Mouse (Mus musculus): Measurements from ENCODE around the gene Marc2. TPM values are rescaled to one million over a fixed set of nuclear protein-coding genes. Genes with fewer than 3 reads are reported as not detected.

Marc2 gene
- polyA plus RNA-seq, 1 experiment, result 99.6 TPM

GRCm38 (mm10) chr1:184882281-184883268 is 36.3 kb upstream of the Marc2 start, which contains the start of gene C130074G19Rik:
TSS of gene C130074G19Rik (minus strand) at chr1:184883218.
- Histone ChIP-seq H3K36me3 (ENCODE audit: control insufficient read depth, insufficient read depth) (no peaks in the 10 kb centered on the region), H3K27me3 (ENCODE audit: control insufficient read depth, insufficient read depth, insufficient read length) (peaks cover 19% of the 10 kb centered on the region), H3K4me3 (no peak within 1 kb of the TSS), H3ac (ENCODE audit: control insufficient read depth, insufficient read length) (no peak within 1 kb of the TSS), H3K4me2 (ENCODE audit: low read depth) (no peak within 1 kb of the TSS), H3K79me2 (ENCODE audit: control insufficient read depth, insufficient read depth) (no peaks in the 10 kb centered on the region)
- TF ChIP-seq POLR2A (IDR thresholded peaks at IDR 0.05; ENCODE audit: insufficient read length, low read depth), result no peak
- no peak for TF ChIP-seq TCF3 (IDR thresholded peaks at IDR 0.05; ENCODE audit: insufficient read length, low read depth)
- TF ChIP-seq USF1 (IDR thresholded peaks at IDR 0.05; ENCODE audit: low read depth), result no peak
- no peak for TF ChIP-seq MYOD1 (IDR thresholded peaks at IDR 0.05; ENCODE audit: control insufficient read depth in 1 of 3, insufficient read length in 2 of 3, low read depth in 2 of 3)
- TF ChIP-seq MYOG (IDR thresholded peaks at IDR 0.05; ENCODE audit: control insufficient read depth in 1 of 3, insufficient read depth in 1 of 3, insufficient read length in 2 of 3, low read depth in 2 of 3), result no peak
- no peak for TF ChIP-seq E2F4 (IDR thresholded peaks at IDR 0.05; ENCODE audit: insufficient read depth)
- no peak for TF ChIP-seq SRF (IDR thresholded peaks at IDR 0.05; ENCODE audit: control insufficient read depth, insufficient read length, low read depth)
- no peak for TF ChIP-seq TCF12 (IDR thresholded peaks at IDR 0.05; ENCODE audit: insufficient read depth, poor library complexity, severe bottlenecking)
- no peak for TF ChIP-seq CEBPB (IDR thresholded peaks at IDR 0.05; ENCODE audit: insufficient read depth, poor library complexity, severe bottlenecking)
- TF ChIP-seq REST (IDR thresholded peaks at IDR 0.05; ENCODE audit: insufficient read depth, insufficient read length), result no peak
- TF ChIP-seq MAX (IDR thresholded peaks at IDR 0.05; ENCODE audit: low read depth), result no peak
- no peak for TF ChIP-seq POLR2AphosphoS2 (IDR thresholded peaks at IDR 0.05; ENCODE audit: insufficient read length, low read depth)

- peaks cover 25% of the 10 kb centered on the region for H3K27me3 ChIP-seq (ENCODE audit: control insufficient read depth, insufficient read depth, insufficient read length)
- TF ChIP-seq E2F4 (IDR thresholded peaks at IDR 0.05; ENCODE audit: insufficient read depth) (no peak), SRF (IDR thresholded peaks at IDR 0.05; ENCODE audit: control insufficient read depth, insufficient read length, low read depth) (no peak), USF1 (IDR thresholded peaks at IDR 0.05; ENCODE audit: low read depth) (no peak), CEBPB (IDR thresholded peaks at IDR 0.05; ENCODE audit: insufficient read depth, poor library complexity, severe bottlenecking) (no peak), TCF3 (IDR thresholded peaks at IDR 0.05; ENCODE audit: insufficient read length, low read depth) (no peak), POLR2AphosphoS2 (IDR thresholded peaks at IDR 0.05; ENCODE audit: insufficient read length, low read depth) (no peak), MYOD1 (IDR thresholded peaks at IDR 0.05; ENCODE audit: control insufficient read depth in 1 of 3, insufficient read length in 2 of 3, low read depth in 2 of 3) (no peak), MAX (IDR thresholded peaks at IDR 0.05; ENCODE audit: low read depth) (no peak)
- H3K4me3 ChIP-seq, result no peak overlapping the region
- H3ac ChIP-seq (ENCODE audit: control insufficient read depth, insufficient read length), result no peak overlapping the region
- H3K36me3 ChIP-seq (ENCODE audit: control insufficient read depth, insufficient read depth), result no peaks in the 10 kb centered on the region
- H3K79me2 ChIP-seq (ENCODE audit: control insufficient read depth, insufficient read depth), result no peaks in the 10 kb centered on the region
- no peak overlapping the region for H3K4me2 ChIP-seq (ENCODE audit: low read depth)
These were observed 35.6 kb upstream of the Marc2 start for GRCm38 (mm10) chr1:184881861-184882260.

DNA sequence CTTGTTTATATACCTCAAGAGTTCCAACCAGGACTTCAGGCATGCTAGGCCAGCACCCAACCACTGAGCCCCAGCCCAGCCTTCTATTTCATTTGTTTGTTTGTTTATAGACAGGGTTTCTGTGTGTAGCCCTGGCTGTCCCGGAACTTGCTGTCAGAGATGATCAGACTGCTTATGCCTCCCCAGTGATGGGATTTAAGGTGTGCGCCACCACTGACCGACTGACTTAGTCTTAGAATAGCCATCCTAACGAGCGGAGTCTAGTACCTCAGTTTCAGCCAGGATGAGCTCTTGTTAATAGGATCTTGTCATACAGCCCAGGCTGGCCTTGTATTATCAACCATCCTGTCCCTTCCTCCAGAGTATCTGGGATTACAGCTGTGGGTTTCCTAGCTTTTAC is 35.0 kb upstream of the Marc2 start:
- TF ChIP-seq POLR2A (IDR thresholded peaks at IDR 0.05; ENCODE audit: insufficient read length, low read depth) (no peak), E2F4 (IDR thresholded peaks at IDR 0.05; ENCODE audit: insufficient read depth) (no peak), TCF3 (IDR thresholded peaks at IDR 0.05; ENCODE audit: insufficient read length, low read depth) (no peak), POLR2AphosphoS2 (IDR thresholded peaks at IDR 0.05; ENCODE audit: insufficient read length, low read depth) (no peak), REST (IDR thresholded peaks at IDR 0.05; ENCODE audit: insufficient read depth, insufficient read length) (no peak), SRF (IDR thresholded peaks at IDR 0.05; ENCODE audit: control insufficient read depth, insufficient read length, low read depth) (no peak), MYOG (IDR thresholded peaks at IDR 0.05; ENCODE audit: control insufficient read depth in 1 of 3, insufficient read depth in 1 of 3, insufficient read length in 2 of 3, low read depth in 2 of 3) (no peak), CEBPB (IDR thresholded peaks at IDR 0.05; ENCODE audit: insufficient read depth, poor library complexity, severe bottlenecking) (no peak)
- Histone ChIP-seq H3K79me2 (ENCODE audit: control insufficient read depth, insufficient read depth) (no peaks in the 10 kb centered on the region), H3ac (ENCODE audit: control insufficient read depth, insufficient read length) (no peak overlapping the region), H3K36me3 (ENCODE audit: control insufficient read depth, insufficient read depth) (no peaks in the 10 kb centered on the region), H3K4me2 (ENCODE audit: low read depth) (no peak overlapping the region), H3K27me3 (ENCODE audit: control insufficient read depth, insufficient read depth, insufficient read length) (peaks cover 25% of the 10 kb centered on the region), H3K4me3 (no peak overlapping the region)

GRCm38 (mm10) chr1:184878860-184879259 is 32.6 kb upstream of the Marc2 start:
- no peak overlapping the region for H3K4me3 ChIP-seq
- no peaks in the 10 kb centered on the region for H3K79me2 ChIP-seq (ENCODE audit: control insufficient read depth, insufficient read depth)
- no peaks in the 10 kb centered on the region for H3K36me3 ChIP-seq (ENCODE audit: control insufficient read depth, insufficient read depth)
- no peak overlapping the region for H3ac ChIP-seq (ENCODE audit: control insufficient read depth, insufficient read length)
- TF ChIP-seq E2F4 (IDR thresholded peaks at IDR 0.05; ENCODE audit: insufficient read depth) (no peak), TCF12 (IDR thresholded peaks at IDR 0.05; ENCODE audit: insufficient read depth, poor library complexity, severe bottlenecking) (no peak), POLR2A (IDR thresholded peaks at IDR 0.05; ENCODE audit: insufficient read length, low read depth) (no peak), USF1 (IDR thresholded peaks at IDR 0.05; ENCODE audit: low read depth) (no peak), SRF (IDR thresholded peaks at IDR 0.05; ENCODE audit: control insufficient read depth, insufficient read length, low read depth) (no peak), CEBPB (IDR thresholded peaks at IDR 0.05; ENCODE audit: insufficient read depth, poor library complexity, severe bottlenecking) (no peak), MYOD1 (IDR thresholded peaks at IDR 0.05; ENCODE audit: control insufficient read depth in 1 of 3, insufficient read length in 2 of 3, low read depth in 2 of 3) (no peak), POLR2AphosphoS2 (IDR thresholded peaks at IDR 0.05; ENCODE audit: insufficient read length, low read depth) (no peak)
- H3K4me2 ChIP-seq (ENCODE audit: low read depth), result no peak overlapping the region
- peaks cover 40% of the 10 kb centered on the region for H3K27me3 ChIP-seq (ENCODE audit: control insufficient read depth, insufficient read depth, insufficient read length)

Measured in myocyte (in vitro differentiated cells).